Mouse (Mus musculus) induced T-regulatory cell, adult 2 months (primary cell): ENCODE measurements around the gene Spty2d1.
"Not testable (repeated sequence)": the region's sequence is repeated elsewhere in the genome, so short reads cannot be mapped to it uniquely, and the experiment has no call there.

Experiments
- DNase-seq: peaks from one replicate; pipeline ENCODE4 v3.0.0-alpha.2; 2012; ENCODE audit warnings: low read depth

Spty2d1 gene

DNA sequence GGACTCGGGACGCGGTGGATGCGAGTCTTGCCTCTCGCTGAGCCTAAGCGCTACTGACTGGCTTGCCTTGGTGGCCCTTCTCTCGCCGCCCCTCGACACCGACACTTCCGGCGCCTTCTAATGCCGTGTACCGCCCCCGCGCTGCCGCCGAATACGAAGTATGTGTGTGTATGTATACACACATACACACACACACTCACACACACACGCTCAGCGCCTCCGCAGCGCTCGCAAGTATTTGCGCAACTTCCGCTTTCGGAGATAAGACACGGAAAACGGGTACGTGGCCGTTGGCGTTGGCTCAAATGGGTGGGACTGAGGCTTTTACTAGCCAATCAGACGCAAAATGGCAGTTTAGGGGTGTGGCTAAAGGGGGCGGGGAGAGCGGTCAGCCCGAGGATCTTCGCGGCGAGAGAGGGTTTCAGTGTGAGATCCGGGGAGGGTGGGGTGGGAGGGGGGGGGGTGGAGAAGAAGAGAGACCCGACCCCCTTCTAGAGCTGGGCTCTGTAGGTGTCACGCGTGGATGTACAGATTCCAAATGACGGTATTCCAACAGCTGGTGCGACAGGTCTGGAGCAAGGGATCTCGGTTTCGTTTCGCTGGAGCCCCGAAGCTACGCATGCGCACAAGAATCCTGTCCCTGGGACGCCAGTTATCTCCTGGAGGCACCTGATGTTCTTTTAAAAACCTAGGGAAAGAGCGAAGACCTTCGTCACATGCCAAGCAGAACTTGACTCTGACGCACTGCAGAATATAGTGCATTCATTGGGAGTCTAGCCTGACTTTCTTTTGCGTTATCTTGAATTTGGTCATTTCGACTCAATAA lies at the start of gene Spty2d1:
TSS of gene Spty2d1 (minus strand) at position 244 of the 826 bp plus-strand sequence.
- DNase-seq: peak; percentile 99

DNA sequence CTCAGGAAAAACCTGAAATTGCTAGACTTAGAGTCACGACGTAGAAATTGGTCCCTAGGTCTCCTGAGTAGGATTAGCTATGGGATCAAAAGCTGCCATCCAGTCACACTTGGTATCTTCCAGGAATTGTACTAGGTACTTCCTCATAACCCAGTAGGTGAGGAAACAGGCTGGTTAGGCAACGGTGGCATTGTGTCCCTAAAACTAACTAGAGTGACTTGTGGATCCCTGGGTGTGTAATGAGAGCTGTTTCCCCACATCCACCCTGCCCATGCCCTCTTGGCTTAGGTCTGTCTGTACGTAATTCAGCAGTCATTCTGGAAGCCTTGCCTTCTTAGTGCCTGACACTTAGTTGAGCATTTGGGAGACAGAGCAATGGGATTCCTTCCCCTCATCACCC lies 48.1 kb upstream of the Spty2d1 start:
- DNase-seq: no peak

GRCm38 (mm10) chr7:47055744-47056143 lies 47.5 kb upstream of the Spty2d1 start:
- DNase-seq: no peak

DNA sequence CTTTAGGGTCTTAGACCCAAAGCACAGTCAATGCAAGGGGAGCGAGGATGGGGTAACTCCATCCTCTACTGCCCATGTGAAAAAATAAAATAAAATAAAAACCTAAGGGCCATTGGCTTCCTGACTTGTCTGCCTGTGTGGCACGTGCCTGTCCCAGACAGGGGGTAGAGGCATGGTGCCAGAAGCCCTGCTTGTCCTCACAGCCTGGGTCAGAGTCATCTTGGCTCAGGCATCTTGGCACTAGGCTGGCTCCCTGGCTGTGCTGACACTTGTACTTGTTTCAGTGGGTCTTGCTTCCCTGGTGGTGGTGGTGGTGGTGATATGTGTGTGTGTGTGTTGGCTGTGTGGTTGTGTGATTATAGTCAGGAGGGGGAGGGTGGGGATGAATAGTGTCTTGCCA lies 46.5 kb upstream of the Spty2d1 start:
- no peak for DNase-seq

DNA sequence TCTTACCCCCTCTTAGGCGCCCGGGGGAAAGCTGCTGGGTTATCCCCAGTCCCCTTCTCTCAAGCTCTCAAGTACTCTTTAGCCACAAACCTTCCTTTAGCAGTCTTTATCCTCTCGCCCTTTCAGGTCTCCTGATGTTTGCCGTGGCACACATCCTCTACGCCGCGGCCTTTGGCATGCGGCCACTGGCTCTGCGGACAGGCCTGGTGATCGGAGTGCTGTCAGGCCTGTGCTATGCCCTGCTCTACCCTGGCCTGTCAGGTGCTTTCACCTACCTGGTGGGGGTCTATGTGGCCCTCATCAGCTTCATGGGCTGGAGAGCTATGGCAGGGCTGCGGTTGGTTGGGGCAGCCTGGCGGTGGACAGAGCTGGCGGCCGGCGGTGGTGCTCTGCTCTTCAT lies 45.1 kb upstream of the Spty2d1 start:
- DNase-seq: no peak

GRCm38 (mm10) chr7:47052276-47052675 lies 44.1 kb upstream of the Spty2d1 start:
- DNase-seq: no peak

DNA sequence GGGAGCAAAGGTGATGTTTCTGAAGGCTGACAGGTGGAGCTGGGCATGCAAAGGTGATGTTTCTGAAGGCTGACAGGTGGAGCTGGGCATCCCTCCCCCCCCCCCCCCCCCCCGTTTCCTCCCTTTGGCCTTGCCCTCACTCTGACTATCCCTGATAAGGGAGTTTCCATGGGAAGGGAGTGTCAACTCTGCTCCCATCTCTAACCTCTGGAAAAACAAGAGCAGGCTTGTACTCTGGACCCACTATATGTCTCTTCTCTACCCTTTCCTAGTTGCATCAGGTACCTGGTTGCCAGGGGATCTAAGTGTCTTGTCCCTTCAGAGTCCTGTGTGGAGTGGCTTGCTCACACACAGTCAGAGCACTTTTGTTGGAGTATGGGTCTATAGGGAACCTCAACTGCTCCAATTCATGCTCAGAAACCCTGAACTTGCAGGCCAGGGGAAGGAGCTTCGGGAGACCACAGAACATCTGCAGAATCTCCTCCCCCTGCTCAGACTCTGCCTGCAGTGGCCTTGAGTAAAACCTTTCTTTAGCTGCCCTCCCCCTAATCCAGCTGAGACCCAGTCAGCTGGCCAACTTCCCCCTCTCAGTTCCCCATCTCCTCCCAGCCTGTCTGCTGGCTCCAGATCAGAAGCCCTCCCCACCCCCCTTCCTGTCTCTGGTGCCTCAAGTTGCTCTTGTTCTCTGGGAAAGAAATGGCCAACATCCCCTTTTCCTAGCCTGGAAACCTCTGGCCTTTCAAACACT lies 43.4 kb upstream of the Spty2d1 start:
- peak; percentile 25 for DNase-seq

GRCm38 (mm10) chr7:47050766-47051165 lies 42.6 kb upstream of the Spty2d1 start:
- DNase-seq: peak; percentile 84

DNA sequence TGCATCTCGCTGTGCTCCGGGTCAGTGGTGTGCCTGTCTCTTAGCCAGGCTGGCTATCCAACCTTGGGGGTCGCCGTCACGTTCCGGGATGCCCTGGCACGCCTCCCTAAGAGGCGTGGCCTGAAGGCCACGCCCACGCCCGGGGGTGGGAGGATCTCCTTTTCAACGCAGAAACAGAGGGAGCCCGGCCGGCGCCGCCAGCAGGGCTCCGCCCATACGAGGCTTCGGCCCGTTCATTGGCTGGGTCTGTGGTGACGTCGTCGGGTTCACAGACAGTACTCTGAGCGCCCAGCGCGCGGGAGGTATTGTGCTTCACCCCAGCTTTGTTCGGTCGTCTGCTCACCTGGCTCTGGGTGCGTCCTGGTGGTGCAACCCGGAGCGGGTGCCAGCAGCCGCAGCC lies 42.2 kb upstream of the Spty2d1 start, which contains the start of gene Tmem86a:
TSS of gene Tmem86a (plus strand) at position 236 of the 400 bp plus-strand sequence.
- peak; percentile 96 for DNase-seq

- DNase-seq: no peak
These were observed 34.7 kb upstream of the Spty2d1 start for GRCm38 (mm10) chr7:47042823-47043490.

DNA sequence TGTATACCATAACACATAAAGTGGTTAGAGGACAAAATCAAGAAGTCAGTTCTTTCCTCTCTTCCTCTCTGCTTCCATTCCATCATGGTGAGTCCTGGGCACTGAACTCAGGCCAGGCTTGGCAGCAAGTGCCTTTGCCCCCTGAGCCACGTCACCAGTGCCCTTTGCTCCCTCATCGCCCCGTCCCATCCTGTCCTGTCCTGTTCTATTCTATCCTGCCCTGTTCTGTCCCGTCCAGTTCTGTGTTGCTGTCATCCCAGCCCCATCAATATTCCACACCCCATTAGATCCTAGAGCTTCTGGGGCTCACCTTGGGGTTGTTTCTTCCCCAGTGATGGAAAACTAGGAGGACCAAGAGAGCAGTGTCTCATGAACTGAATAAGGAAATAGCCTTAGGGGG lies 33.9 kb upstream of the Spty2d1 start:
- DNase-seq: no peak

GRCm38 (mm10) chr7:47041706-47042105 lies 33.5 kb upstream of the Spty2d1 start:
- no peak for DNase-seq

DNA sequence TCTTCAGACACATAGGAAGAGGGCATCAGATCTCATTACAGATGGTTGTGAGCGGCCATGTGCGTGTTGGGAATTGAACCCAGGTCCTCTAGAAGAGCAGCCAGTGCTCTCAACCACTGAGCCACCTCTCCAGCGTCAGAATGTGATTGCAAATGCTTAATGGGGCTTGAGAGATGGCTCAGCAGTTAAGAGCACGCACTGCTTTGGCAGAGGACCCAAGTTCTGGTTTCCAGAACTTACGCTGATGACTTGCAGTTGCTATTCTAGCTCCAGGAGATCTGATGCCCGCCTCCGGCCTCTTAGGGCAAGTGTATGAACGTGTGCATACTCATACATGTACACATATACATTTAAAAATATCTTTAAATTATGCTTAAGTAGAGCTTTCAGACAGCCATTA lies 27.2 kb upstream of the Spty2d1 start:
- no peak for DNase-seq

DNA sequence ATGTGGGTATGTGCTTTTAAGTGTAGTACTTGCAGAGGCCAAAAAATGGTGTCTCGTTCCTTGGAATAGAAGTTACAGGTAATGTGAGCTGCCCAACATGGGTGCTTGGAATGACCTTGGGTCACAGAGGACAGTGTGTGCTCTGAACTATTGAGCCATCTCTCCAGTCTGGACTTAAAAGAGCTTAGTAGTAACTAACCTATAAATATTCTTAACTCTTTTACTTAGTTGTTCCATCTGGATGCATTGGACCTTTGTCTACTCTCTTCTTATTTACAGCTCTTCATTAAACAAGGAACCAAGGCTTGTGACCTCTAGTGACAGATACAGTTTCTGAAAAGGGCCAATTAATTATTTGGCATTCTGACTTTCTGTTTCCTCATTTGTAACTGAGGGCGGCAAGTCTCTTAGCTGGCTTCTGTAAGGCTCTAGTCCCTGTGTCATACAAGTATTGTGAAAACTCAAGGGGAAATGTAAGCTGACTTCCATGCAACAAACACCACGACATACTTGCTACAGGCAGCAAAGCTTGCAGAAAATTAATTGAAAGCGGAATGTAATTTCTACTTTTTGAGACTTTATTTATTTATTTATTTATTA lies 26.7 kb upstream of the Spty2d1 start:
- DNase-seq: no peak

GRCm38 (mm10) chr7:47031371-47031770 lies 23.2 kb upstream of the Spty2d1 start:
- DNase-seq: no peak

DNA sequence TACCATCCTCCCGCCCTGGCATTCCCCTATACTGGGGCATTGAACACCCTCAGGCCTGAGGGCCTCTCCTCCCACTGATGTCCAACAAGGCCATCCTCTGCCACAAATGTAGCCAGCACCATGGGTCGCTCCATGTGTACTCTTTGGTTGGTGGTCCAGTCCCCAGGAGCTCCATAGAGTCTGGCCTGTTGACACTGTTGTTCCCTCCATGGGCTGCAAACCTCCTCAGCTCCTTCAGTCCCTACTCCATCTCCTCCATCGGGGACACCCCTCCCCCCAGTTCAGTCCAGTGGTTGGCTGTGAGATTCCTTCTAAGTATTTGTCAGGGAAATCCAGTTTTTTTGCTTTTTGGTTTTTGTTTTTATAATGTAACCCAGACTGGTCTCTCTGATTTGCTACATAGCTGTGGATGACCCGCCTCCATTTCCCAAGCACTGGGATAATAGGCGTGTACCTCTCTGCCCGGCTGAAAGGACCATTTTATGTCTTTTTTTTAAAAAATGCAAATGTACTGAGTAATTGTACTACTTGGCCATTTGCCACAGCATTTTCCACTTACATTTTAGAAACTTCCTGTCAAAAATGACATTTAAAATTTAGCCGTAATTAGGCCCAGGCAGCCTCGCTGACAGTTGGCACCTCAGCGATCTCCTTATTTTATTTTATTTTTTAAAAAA lies 22.4 kb upstream of the Spty2d1 start:
- peak; percentile 49 for DNase-seq

DNA sequence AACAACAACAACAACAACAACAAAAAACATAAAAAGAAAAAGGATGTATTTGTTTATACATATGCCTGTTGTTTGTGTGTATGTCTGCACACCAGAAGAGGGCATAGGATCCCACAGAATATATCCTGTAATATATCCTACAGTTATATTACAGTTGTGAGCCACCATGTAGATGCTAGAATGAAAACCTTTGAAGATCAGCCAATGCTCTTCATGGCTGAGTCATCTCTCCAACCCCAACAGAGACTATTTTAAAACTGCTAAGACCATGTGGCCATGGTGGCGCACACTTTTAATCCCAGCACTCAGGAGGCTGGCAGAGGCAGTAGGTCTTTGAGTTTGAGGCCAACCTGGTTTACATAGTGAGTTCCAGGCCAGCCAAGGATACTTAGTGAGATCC lies 19.3 kb upstream of the Spty2d1 start:
- DNase-seq: no peak

DNA sequence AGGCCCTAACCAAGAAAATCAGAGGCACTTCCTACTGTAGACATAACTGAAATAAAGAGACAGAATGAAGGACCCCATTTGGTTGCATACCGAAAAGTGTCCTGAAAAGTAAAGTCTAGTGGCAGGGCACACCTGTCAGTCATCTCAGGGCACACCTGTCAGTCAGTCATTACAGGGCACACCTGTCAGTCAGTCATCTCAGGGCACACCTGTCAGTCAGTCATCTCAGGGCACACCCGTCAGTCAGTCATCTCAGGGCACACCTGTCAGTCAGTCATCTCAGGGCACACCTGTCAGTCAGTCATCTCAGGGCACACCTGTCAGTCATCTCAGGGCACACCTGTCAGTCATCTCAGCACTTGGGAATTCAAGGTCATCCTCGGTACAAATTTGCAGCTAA lies 18.7 kb upstream of the Spty2d1 start:
- DNase-seq: not testable (repeated sequence)

DNA sequence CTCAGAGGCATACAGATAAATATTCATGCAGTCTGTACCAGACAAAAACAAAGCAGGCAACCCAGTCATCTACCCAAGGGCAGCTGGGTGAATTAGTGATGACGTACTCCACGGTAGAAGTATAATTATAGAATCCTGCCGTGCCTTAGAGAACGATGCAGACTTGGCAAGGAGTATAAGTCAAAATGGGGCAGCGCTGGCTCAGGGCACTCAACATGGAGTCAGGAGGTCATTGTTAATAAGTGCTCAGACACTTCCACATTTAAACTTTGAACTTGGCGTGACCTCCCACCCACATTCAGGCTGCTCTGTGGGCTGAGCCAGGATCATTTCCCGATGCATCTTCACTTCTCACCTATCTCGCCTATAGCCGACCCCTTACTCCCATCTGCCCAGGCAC lies 17.2 kb upstream of the Spty2d1 start:
- DNase-seq: no peak

GRCm38 (mm10) chr7:47024454-47024853 lies 16.2 kb upstream of the Spty2d1 start:
- DNase-seq: no peak

DNA sequence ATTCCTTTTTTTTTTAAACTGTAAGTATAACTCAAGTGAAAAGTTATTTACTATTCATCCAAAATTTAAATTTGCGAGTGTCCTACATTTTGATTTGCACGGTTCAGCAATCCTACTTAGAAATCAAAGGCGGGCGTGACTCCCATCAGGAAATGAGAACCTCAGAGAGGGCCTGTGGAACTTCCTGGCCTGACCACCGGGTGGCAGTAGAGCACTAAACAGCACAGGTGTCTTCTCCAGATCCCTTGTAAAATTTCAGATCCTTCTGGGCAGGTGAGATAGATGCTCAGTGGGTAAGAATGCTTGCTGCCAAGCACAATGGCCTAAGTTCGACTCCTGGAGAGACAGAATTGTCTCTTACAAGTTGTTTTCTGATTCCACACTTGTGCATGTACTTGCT lies 15.3 kb upstream of the Spty2d1 start:
- peak; percentile 94 for DNase-seq

- DNase-seq: peak; percentile 96
These were observed 14.3 kb upstream of the Spty2d1 start for GRCm38 (mm10) chr7:47022482-47022881.
